Mouse (Mus musculus) thymus, adult 2 months (tissue): ENCODE data around the gene Ganc.

Experiments
- CTCF ChIP-seq: fragments of 200-500 bp; IDR thresholded peaks from 2 replicates; pipeline ENCODE4 v1.5.1; 2012; ENCODE audit warnings: mild to moderate bottlenecking, control low read depth, low read length, moderate library complexity, borderline replicate concordance; ENCODE audit not compliant: control insufficient read depth, poor library complexity, insufficient read depth; ENCODE audit errors: extremely low read depth
- POLR2A ChIP-seq: fragments of 200-500 bp; IDR thresholded peaks from 2 replicates; pipeline ENCODE4 v1.6.1; 2012; ENCODE audit warnings: mild to moderate bottlenecking, low read length, control low read depth, moderate library complexity; ENCODE audit not compliant: control insufficient read depth, poor library complexity, insufficient read depth; ENCODE audit errors: extremely low read depth

GRCm38 (mm10) chr2:120460216-120460615, 56.5 kb downstream of the Ganc start:
- TF ChIP-seq POLR2A = no peak
- no peak for TF ChIP-seq CTCF
